Mouse (Mus musculus) heart, embryonic 11.5 days (tissue): ENCODE measurements at regions not wholly inside any gene's neighbourhood (a gene's known extent, or its start where the extent isn't known, plus 50 kb on each side); places are given as distances from the start of the nearest gene placed in this dataset.

Experiments used
- ATAC-seq: fragments of 200-750 bp; cut with Nextera tagmentation; replicated peaks from 2 replicates; pipeline ENCODE4 v1.8.0; 2017; ENCODE audit warnings: moderate library complexity; ENCODE audit not compliant: insufficient number of reproducible peaks, low FRiP score, low TSS enrichment
- H3K27ac ChIP-seq: fragments of 300-500 bp; sonication (generic); 2 replicates; pipeline ENCODE4 v1.5.1; 2014; ENCODE audit warnings: mild to moderate bottlenecking, low read depth, low read length
- H3K27me3 ChIP-seq: fragments of 300-500 bp; sonication (generic); 2 replicates; pipeline ENCODE4 v1.6.1; 2014; ENCODE audit warnings: mild to moderate bottlenecking, low read length, mixed read lengths; ENCODE audit not compliant: control insufficient read depth, insufficient read depth
- H3K36me3 ChIP-seq: fragments of 300-500 bp; sonication (generic); 2 replicates; pipeline ENCODE4 v1.6.1; 2014; ENCODE audit warnings: mild to moderate bottlenecking, low read length, moderate library complexity, mixed read lengths; ENCODE audit not compliant: control insufficient read depth, insufficient read depth
- H3K4me1 ChIP-seq: fragments of 300-500 bp; sonication (generic); 2 replicates; pipeline ENCODE4 v1.6.1; 2014; ENCODE audit warnings: low read length; ENCODE audit not compliant: control insufficient read depth, insufficient read depth
- H3K4me2 ChIP-seq: fragments of 300-500 bp; sonication (generic); 2 replicates; pipeline ENCODE4 v1.6.1; 2014; ENCODE audit warnings: mild to moderate bottlenecking, moderate library complexity
- H3K4me3 ChIP-seq: fragments of 300-500 bp; sonication (generic); 2 replicates; pipeline ENCODE4 v1.5.1; 2014; ENCODE audit warnings: low read depth, low read length
- H3K9ac ChIP-seq: fragments of 300-500 bp; sonication (generic); 2 replicates; pipeline ENCODE4 v1.6.1; 2014; ENCODE audit warnings: mild to moderate bottlenecking, low read depth, low read length, moderate library complexity
- H3K9me3 ChIP-seq: fragments of 300-500 bp; sonication (generic); replicated peaks from 2 replicates; pipeline ENCODE4 v1.6.1; 2016; ENCODE audit warnings: low read length; ENCODE audit not compliant: control insufficient read depth
- WGBS: fragments of 180-500 bp; shearing (Covaris S2); extraction: QIAGEN DNeasy Blood & Tissue Kit; methylation state at CpG from one replicate; pipeline ENCODE4 v1.1.7; 2014; ENCODE audit not compliant: insufficient replicate concordance; 5-methylcytosine and 5-hydroxymethylcytosine counted together

DNA sequence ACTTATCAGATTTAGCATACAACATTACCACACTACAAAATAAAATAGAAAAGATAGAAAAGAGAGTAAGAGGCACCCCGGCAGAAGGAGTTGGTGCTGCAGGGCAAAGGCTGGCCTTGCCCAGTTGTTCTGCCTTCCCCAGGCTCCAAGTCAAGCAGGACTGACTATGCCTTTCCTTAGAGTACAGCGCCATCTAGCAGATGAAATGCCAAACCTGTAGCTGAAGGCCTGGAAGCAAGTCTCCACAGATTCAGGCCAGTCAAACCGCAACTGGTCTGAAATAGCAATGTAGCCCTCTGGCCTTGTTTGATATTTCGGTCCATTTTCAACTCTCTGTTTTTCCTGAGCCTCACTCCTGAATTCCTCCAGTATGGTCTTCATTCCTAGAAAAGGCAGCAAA, 312.4 kb upstream of the Clint1 start:
- ATAC-seq: no peak

DNA sequence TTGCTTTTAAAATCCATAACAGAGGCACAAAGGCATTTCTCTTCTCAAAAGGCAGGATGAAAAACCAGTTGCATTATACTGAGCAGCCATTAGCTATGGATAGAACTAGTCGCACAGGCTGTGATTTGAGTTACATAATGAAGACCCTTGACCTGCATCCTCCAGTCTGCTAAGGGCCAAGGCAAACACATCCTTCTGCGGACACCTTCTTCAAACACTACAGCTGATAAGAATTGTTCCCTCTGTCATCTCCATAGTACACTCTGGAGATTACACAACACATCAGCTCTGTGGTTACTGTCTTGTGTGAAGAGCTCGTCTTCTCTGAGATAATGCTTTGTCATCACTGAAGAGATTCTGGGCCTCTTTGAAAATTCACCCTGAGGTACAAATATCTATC, 307.3 kb upstream of the Clint1 start:
- no peaks in the 10 kb centered on the region for H3K9me3 ChIP-seq
- H3K27ac ChIP-seq: no peak overlapping the region
- H3K27me3 ChIP-seq: peaks cover 4% of the 10 kb centered on the region; the same call in 1 of the 2 replicates
- H3K36me3 ChIP-seq: no peaks in the 10 kb centered on the region
- H3K4me3 ChIP-seq: no peak overlapping the region
- no peak overlapping the region for H3K4me2 ChIP-seq
- no peaks in the 10 kb centered on the region for H3K4me1 ChIP-seq
- ATAC-seq: no peak
- H3K9ac ChIP-seq: no peak overlapping the region
- 46% methylated on average over 3 of the region's 3 CpGs for WGBS

More for the DNA sequence above, 312.4 kb upstream of the Clint1 start:
- Histone ChIP-seq H3K27ac (no peak overlapping the region), H3K4me3 (no peak overlapping the region), H3K4me2 (no peak overlapping the region), H3K27me3 (peaks cover 4% of the 10 kb centered on the region; the same call in 1 of the 2 replicates), H3K36me3 (no peaks in the 10 kb centered on the region), H3K9ac (no peak overlapping the region), H3K9me3 (no peaks in the 10 kb centered on the region), H3K4me1 (no peaks in the 10 kb centered on the region)
- WGBS: 45% methylated on average over 4 of the region's 4 CpGs

DNA sequence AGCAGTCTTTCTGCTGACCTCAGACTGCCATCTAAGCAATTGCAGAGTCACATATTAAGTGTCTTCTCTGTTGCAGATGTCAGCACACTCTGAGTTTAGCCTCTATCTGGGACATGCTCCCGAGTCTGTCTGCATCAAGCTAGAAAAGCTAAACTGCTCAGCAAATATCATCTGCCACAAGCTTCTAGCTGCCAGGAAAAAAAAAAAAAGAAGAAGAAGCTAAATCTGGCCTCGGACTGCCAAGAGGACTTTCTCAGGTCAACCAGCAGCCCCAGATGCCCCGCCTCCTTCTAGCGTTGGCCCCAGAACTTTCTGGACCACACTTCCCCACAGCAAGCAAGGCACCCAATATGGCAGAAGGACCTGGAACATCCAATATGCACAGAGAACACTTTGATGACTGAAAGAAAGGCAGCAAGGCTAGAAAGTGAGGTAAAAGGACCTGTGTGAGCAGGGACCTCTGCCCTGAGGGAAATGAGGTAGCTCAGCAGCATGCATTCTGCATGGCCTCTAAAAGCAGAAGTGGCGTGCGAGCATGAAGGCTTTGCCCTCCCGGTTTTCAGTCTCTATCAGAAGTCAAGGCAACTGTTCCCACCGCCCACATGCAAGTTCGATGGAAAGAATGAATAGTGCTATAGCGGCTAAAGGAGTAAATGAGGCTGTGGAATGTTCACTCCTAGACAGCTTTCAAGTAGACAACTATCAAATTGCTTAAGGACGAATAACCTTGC, 305.8 kb upstream of the Clint1 start:
- Histone ChIP-seq H3K36me3 (no peaks in the 10 kb centered on the region), H3K27me3 (peaks cover 4% of the 10 kb centered on the region; the same call in 1 of the 2 replicates), H3K4me1 (no peaks in the 10 kb centered on the region), H3K4me3 (no peak overlapping the region), H3K27ac (no peak overlapping the region), H3K9me3 (no peaks in the 10 kb centered on the region), H3K9ac (no peak overlapping the region), H3K4me2 (no peak overlapping the region)
- WGBS: 67% methylated on average over 11 of the region's 11 CpGs
- no peak for ATAC-seq

DNA sequence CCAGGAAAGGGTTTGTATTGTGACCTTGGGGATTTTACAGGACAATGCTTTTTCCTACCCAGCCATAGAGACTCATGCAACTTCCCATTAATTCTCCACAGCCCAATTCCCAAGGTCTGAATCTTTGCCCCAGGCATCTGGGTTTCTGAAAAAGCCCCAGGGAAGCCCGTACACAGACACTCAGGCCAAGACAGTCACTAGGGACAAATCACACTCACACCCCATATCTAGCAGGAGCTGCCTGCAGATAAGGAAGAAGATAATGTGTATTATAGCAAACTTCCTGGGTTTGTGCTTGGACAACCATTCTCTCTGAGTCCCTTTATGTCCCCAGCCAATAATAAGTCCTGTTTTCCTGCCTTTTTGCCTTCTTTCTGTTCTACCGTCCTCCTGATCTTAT, 305.0 kb upstream of the Clint1 start:
- Histone ChIP-seq H3K4me1 (no peaks in the 10 kb centered on the region), H3K27me3 (peaks cover 4% of the 10 kb centered on the region; the same call in 1 of the 2 replicates), H3K4me3 (no peak overlapping the region), H3K36me3 (no peaks in the 10 kb centered on the region), H3K9ac (no peak overlapping the region), H3K27ac (no peak overlapping the region), H3K9me3 (no peaks in the 10 kb centered on the region), H3K4me2 (no peak overlapping the region)
- 34% methylated on average over 2 of the region's 2 CpGs for WGBS
- no peak for ATAC-seq

DNA sequence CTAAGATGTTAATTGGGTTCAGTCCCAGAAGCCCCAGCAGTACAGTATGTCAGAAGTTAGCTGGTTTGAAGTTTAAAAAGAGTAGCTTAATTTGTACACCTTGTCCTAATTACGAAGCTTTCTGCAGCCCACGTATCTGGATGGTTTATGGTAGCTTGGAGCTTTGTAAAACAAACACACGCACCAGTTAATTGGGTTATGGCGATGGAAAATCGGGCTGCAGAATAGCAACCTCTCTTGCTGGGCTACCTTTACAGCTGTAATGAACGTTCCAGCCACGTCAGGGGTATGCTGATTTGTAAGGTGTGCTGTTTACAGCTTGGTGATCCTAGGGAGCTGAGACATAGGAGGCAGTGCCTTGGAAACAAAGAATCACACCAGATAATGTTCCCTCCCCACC, 301.5 kb upstream of the Clint1 start:
- Histone ChIP-seq H3K36me3 (no peaks in the 10 kb centered on the region), H3K9ac (no peak overlapping the region), H3K4me1 (no peaks in the 10 kb centered on the region), H3K9me3 (no peaks in the 10 kb centered on the region), H3K4me3 (no peak overlapping the region), H3K4me2 (no peak overlapping the region), H3K27ac (no peak overlapping the region), H3K27me3 (no peaks in the 10 kb centered on the region)
- no peak for ATAC-seq
- 54% methylated on average over 7 of the region's 7 CpGs for WGBS

DNA sequence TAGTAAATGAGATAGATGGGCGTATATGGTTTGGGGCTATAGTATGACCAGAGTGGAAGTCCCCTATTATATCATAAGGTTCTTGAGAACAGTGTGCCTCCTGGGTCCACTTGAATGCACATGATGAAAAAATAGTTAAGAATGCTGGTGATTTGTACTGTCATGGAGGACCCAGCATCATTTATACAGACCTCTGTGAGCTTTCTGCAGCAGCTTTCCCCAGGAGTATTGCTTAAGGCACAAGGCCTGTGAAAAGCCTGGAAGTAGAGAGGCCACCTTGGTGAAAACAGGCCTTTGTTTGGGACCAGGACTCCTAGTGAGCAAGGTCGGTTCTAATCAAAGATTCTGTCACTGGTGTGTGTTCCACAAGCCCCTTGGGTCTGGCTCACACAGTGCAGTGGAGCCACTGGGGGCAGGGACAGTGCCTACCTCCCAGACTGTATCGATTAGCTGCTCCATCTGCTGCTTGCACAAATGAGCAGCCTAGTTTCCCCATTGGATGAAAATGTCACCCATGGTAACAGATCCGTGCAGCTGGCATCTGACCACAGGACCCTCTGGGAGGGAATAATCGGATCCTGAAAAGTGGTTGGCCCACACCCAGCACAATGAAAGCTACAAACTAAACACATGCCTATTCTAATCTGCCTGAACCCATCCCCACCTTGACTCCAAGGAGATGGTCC, 274.2 kb upstream of the Clint1 start:
- Histone ChIP-seq H3K9me3 (no peaks in the 10 kb centered on the region), H3K4me2 (no peak overlapping the region), H3K36me3 (no peaks in the 10 kb centered on the region), H3K27ac (no peak overlapping the region), H3K4me3 (no peak overlapping the region), H3K27me3 (no peaks in the 10 kb centered on the region), H3K9ac (no peak overlapping the region), H3K4me1 (no peaks in the 10 kb centered on the region)
- 62% methylated on average over 5 of the region's 5 CpGs for WGBS
- no peak for ATAC-seq

DNA sequence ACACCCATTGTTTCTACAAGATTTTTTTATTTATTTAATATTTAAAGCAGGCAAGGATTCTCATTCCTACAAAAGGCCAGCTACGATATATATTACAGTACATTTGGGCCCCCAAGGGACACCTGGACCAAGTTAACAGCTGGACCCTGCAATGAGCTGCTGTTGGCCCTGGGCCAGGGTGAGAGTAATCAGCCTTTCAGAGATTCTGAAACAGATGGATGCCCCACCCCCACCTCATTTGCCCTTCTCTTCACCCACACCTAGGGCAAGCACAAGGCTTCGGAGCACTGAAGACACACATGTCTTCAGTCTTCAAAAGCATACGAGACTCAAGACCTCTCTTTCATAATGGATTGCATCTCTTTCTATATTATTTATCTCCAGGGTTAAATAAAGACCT, 259.5 kb upstream of the Clint1 start:
- Histone ChIP-seq H3K4me2 (no peak overlapping the region), H3K27ac (no peak overlapping the region)
- ATAC-seq: no peak

DNA sequence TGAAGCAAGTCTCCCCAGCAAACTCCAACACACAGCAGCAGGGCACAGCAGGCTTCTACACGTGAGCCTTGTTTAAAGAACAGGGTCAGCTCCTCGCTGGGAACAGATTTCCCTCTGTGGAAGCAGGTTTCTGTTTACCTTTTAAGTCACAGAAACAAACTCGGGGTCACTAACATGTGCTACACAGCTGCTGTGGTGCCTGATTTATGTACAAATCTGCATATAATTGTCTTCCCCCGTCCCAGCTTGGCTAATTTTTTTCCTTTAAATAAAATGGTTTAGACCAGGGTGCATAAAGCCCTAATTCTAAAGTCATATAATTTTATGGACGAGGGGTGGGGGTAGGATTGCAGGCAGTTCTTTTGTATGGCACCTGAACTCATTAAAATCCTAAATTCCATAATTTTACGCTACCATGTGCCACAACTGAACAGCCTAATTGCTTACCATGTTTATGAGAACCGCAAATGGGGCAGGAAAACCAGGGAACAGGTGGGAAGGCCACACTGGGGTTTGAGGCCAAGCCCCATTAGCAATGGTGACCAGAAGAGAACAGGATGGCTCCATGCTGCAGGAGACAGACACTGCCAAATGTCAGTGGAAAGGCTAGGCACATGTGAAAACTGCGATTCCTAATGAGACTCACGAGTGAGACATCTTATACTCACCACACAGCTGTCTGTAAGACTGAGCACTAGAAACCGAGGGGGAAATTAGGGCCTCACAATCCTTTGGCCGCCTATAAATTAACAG, 258.8 kb upstream of the Clint1 start:
- ATAC-seq: no peak
- Histone ChIP-seq H3K27me3 (no peaks in the 10 kb centered on the region), H3K9me3 (no peaks in the 10 kb centered on the region), H3K27ac (no peak overlapping the region), H3K4me1 (no peaks in the 10 kb centered on the region), H3K4me3 (no peak overlapping the region), H3K9ac (no peak overlapping the region), H3K36me3 (no peaks in the 10 kb centered on the region), H3K4me2 (no peak overlapping the region)
- WGBS: 59% methylated on average over 11 of the region's 11 CpGs

More for the DNA sequence above, 259.5 kb upstream of the Clint1 start:
- Histone ChIP-seq H3K27me3 (no peaks in the 10 kb centered on the region), H3K36me3 (no peaks in the 10 kb centered on the region), H3K9ac (no peak overlapping the region), H3K4me1 (no peaks in the 10 kb centered on the region), H3K4me3 (no peak overlapping the region), H3K9me3 (no peaks in the 10 kb centered on the region)
- WGBS: 74% methylated on average over 3 of the region's 3 CpGs
